ENCODE assay signal across 14 mouse cellular contexts in the genomic region with DNA sequence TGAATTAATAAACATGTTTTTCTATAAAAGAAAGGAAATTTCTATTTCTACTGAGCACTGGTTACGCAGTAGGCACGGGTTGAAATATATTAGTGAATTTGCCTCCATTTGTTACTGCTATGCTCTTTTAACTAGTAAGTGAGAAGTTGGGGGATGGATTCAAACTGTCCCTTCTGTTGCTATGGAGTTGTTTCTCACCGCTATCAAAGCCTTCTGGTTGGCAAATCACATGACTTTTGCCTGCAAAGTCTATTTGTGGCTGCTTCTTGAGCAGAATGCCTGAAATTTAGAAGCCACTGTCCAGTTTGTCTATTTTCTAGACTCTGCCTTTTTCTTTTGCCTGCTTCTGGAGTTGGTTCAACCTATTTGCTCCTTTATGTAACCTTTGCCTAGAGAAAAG. TPM values are rescaled to one million over a fixed set of nuclear protein-coding genes. Genes with fewer than 3 reads are reported as not detected.
"Had no signal": no experiment of that assay in that cellular context is flagged by ENCODE, and none has a peak within 500 bp of the region (broad histone marks: within the 10 kb centered on the region; RNA-seq: fewer than 3 reads in every experiment).

No protein-coding gene starts in this region.

- ATAC-seq: liver, postnatal 0 days; lung, postnatal 0 days; midbrain, embryonic 13.5 days; midbrain, embryonic 15.5 days had no signal

- DNase-seq: liver, postnatal 0 days; lung, adult 2 months; lung, postnatal 14 days; lung, postnatal 36 days; right cerebral cortex, postnatal 14 days; thymus, adult 2 months; thymus, postnatal 25 days; thymus, postnatal 4 days had no signal

RNA-seq across cellular contexts. Expression of a gene that starts 57.4 kb away (rescaled TPM):
- total RNA-seq: megakaryocyte progenitor cell, adult 5-6 weeks; monocyte, adult 5-6 weeks; neutrophil, adult 5-6 weeks had no signal
